Mouse (Mus musculus): Measurements from ENCODE around the gene Gpx3. TPM values are rescaled to one million over a fixed set of nuclear protein-coding genes. Genes with fewer than 3 reads are reported as not detected.
A peak's percentile ranks its signal among the peaks of the same experiment; 100 is the strongest.
"Not testable (repeated sequence)": the region's sequence is repeated elsewhere in the genome, so short reads cannot be mapped to it uniquely, and the experiment has no call there.

Gpx3 gene
- 263 and 321 TPM in 2 replicates for polyA plus RNA-seq (2014; fragmentation: Nextera tagmentation; extraction: Ambion mirVana)

DNA sequence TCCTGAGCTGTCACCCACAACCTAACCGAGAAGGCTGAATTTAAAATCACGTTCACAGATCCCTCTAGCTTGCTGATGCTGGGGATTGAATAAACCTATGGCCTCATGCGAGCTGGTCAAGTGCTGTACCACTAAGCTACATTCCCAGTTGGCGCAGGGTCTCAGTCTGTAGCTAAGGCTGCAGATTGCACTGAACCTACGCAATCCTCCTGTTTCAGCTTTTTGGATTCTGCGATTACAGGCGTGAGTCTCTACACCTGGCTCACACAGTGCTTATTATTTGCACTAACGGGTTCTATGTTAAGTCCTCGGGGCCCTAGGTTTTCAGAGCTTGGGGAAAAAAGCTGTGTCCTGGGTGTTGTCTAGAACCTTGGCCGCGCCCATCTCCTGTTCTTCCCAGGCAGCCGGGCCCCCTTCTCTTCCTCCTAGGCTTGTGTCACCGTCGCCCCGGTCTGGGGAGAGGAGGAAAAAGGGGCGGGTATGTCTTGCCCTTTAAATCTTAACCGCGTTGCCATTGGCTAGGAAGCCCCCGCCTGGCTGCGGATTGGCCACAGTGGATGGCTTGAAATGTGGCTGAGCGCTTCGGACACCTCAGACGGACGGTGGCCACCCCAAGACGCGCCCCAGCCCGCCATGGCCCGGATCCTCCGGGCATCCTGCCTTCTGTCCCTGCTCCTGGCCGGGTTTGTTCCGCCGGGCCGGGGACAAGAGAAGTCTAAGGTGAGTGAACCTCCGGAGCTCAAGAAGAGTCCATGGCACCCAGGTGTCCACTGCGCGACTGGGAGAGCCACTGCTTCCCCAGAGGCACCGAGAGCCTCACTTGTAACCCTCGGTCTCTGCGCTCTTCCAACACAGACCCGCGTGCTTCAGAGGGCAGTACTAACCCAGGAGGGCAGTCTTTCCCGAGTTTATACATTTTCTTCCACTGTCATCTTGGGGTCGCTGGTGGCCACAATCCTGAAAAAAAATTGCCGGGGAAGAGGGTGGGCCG, at the start of gene Gpx3:
TSS of gene Gpx3 (plus strand) at position 121 of the 991 bp plus-strand sequence.
- Histone ChIP-seq H3K27ac (ENCODE audit: low read depth) (0 out of 2 replicates have a peak within 1 kb of the TSS, but pooled peaks have one; percentile 63), H3K9ac (ENCODE audit: low read length) (peak within 1 kb of the TSS; percentile 55), H3K27me3 (replicated peaks; ENCODE audit: control insufficient read depth, insufficient read depth, low read length) (no peaks in the 10 kb centered on the region), H3K4me2 (ENCODE audit: low read length) (peak within 1 kb of the TSS; percentile 88), H3K36me3 (ENCODE audit: control insufficient read depth, insufficient read depth, low read length) (peaks cover 5% of the 10 kb centered on the region; the same call in 1 of the 2 replicates), H3K4me1 (replicated peaks; ENCODE audit: control insufficient read depth, insufficient read depth, low read length) (peaks cover 16% of the 10 kb centered on the region; the same call in 1 of the 2 replicates), H3K4me3 (ENCODE audit: low read depth, low read length) (peak within 1 kb of the TSS; percentile 53), H3K9me3 (ENCODE audit: control insufficient read depth, low read length) (no peaks in the 10 kb centered on the region)
- DNase-seq (ENCODE audit: low spot score) (peak; percentile 81), ATAC-seq (replicated peaks; ENCODE audit: low FRiP score, low TSS enrichment, low read depth) (peak; percentile 86)
- WGBS: 13% methylated on average over 45 of the region's 45 CpGs

DNA sequence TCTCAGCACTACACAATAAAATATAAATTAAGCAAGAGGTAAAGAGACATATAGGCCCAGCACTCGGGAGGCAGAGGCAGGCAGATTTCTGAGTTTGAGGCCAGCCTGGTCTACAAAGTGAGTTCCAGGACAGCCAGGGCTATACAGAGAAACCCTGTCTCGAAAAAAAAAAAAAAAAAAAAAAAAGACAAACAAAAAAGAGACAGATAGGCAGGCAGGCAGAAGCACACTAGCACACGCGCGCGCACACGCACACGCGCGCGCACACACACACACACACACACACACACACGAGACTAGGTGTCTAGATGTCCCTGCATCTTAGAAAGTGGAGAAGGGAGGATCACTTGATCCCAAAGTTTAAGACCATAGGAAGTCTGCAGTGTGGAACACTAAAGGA, 43.4 kb upstream of the Gpx3 start:
- not testable (repeated sequence) for H3K36me3 ChIP-seq (ENCODE audit: control insufficient read depth, insufficient read depth, low read length); H3K9me3 ChIP-seq (ENCODE audit: control insufficient read depth, low read length); DNase-seq (ENCODE audit: low spot score); H3K27ac ChIP-seq (ENCODE audit: low read depth); ATAC-seq (replicated peaks; ENCODE audit: low FRiP score, low TSS enrichment, low read depth); H3K4me2 ChIP-seq (ENCODE audit: low read length); H3K4me1 ChIP-seq (replicated peaks; ENCODE audit: control insufficient read depth, insufficient read depth, low read length); H3K27me3 ChIP-seq (replicated peaks; ENCODE audit: control insufficient read depth, insufficient read depth, low read length); H3K9ac ChIP-seq (ENCODE audit: low read length); H3K4me3 ChIP-seq (ENCODE audit: low read depth, low read length)
- 95% methylated on average over 11 of the region's 12 CpGs for WGBS

DNA sequence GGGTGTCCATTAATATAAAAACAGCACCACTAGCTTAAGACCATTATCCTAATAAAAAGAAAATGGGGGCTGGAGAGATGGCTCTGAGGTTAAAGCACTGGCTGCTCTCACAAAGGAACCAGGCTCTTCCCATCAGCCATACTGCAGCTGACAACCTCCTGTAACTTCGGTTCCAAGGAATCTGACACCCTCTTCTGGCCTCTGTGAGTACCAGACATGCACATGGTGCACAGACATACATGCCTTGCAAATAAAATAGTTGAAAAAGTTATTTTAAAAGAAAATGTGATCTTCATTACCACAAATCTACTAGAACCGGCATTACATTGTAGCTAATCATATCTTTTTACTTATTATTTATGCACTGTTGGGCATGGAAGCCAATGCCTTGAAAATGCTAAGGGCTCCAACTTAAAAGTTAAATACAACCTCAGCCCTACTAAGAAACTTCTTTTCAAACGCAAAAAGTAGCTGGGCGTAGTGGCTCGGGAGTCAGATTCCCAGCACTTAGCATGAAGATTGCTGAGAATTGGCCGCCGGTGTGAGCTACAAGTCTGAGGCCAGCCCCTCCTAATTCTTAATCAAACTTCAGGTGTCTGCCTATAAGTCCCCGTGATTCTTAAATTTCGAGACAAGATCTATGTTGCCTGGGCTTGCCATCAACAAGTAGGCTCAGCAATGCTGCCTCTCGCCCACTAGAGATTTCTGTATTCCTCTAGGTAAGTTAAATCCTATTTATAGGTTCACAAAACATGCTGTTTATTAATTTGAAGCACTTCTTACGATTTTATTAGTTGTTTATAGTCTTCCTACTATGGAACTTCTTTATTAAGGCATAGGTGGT, 42.7 kb upstream of the Gpx3 start:
- 29% methylated on average over 11 of the region's 11 CpGs for WGBS
- Histone ChIP-seq H3K4me2 (ENCODE audit: low read length) (peak overlapping the region; percentile 77), H3K36me3 (ENCODE audit: control insufficient read depth, insufficient read depth, low read length) (no peaks in the 10 kb centered on the region), H3K9me3 (ENCODE audit: control insufficient read depth, low read length) (no peaks in the 10 kb centered on the region), H3K27me3 (replicated peaks; ENCODE audit: control insufficient read depth, insufficient read depth, low read length) (no peaks in the 10 kb centered on the region), H3K4me1 (replicated peaks; ENCODE audit: control insufficient read depth, insufficient read depth, low read length) (peaks cover 5% of the 10 kb centered on the region), H3K4me3 (ENCODE audit: low read depth, low read length) (peak overlapping the region; percentile 62), H3K9ac (ENCODE audit: low read length) (peak overlapping the region; percentile 65), H3K27ac (ENCODE audit: low read depth) (0 out of 2 replicates have a peak overlapping the region, but pooled peaks have one; percentile 41)
- ATAC-seq (replicated peaks; ENCODE audit: low FRiP score, low TSS enrichment, low read depth) (no peak), DNase-seq (ENCODE audit: low spot score) (no peak)

DNA sequence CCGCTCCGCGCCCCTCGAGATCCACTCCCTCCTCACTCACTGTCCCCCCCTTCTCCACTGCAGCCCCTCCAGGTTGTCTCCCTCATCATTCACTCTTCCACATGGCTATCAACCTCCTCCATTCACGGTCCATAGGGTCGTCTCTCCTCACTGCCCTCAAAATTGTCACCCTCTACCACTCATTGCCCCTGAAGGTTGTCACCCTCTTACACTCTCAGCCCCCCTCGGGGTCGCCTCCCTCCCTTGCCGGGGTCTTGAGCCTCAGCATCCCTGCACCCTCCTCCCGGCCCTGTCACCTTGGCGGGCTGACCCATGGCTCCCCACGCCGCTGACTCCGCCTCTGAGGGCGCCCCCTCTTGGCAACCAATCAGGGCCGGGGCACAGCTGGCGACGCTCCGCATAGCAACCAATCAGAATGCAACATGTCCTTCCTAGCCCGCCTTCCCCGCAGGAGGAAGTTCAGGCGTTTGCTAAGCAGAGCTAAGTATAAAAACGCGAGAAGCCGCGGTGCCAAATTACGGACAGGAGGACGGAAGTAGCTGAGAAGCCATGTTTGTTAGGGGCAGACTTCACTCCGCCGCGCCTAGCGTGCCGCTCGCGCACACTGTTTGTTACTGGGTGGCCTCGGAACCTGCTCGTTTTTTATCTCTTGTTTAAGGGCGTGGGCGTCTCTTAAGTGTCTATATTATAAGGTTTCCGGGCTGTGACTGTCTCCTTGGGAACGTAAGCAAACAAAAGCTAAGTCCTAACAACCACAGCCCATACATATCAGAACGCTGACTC, 41.8 kb upstream of the Gpx3 start, which contains the start of gene Lyrm7:
TSS of gene Lyrm7 (minus strand) at position 661 of the 783 bp plus-strand sequence.
- H3K4me2 ChIP-seq (ENCODE audit: low read length): peak within 1 kb of the TSS; percentile 77
- H3K4me1 ChIP-seq (replicated peaks; ENCODE audit: control insufficient read depth, insufficient read depth, low read length): peaks cover 5% of the 10 kb centered on the region
- WGBS: under 1% methylated on average over 42 of the region's 42 CpGs
- peak within 1 kb of the TSS; percentile 65 for H3K9ac ChIP-seq (ENCODE audit: low read length)
- H3K27me3 ChIP-seq (replicated peaks; ENCODE audit: control insufficient read depth, insufficient read depth, low read length): no peaks in the 10 kb centered on the region
- no peaks in the 10 kb centered on the region for H3K9me3 ChIP-seq (ENCODE audit: control insufficient read depth, low read length)
- H3K27ac ChIP-seq (ENCODE audit: low read depth): peak within 1 kb of the TSS; percentile 75
- peak; percentile 92 for DNase-seq (ENCODE audit: low spot score)
- H3K4me3 ChIP-seq (ENCODE audit: low read depth, low read length): peak within 1 kb of the TSS; percentile 62
- peak; percentile 97 for ATAC-seq (replicated peaks; ENCODE audit: low FRiP score, low TSS enrichment, low read depth)
- no peaks in the 10 kb centered on the region for H3K36me3 ChIP-seq (ENCODE audit: control insufficient read depth, insufficient read depth, low read length)

DNA sequence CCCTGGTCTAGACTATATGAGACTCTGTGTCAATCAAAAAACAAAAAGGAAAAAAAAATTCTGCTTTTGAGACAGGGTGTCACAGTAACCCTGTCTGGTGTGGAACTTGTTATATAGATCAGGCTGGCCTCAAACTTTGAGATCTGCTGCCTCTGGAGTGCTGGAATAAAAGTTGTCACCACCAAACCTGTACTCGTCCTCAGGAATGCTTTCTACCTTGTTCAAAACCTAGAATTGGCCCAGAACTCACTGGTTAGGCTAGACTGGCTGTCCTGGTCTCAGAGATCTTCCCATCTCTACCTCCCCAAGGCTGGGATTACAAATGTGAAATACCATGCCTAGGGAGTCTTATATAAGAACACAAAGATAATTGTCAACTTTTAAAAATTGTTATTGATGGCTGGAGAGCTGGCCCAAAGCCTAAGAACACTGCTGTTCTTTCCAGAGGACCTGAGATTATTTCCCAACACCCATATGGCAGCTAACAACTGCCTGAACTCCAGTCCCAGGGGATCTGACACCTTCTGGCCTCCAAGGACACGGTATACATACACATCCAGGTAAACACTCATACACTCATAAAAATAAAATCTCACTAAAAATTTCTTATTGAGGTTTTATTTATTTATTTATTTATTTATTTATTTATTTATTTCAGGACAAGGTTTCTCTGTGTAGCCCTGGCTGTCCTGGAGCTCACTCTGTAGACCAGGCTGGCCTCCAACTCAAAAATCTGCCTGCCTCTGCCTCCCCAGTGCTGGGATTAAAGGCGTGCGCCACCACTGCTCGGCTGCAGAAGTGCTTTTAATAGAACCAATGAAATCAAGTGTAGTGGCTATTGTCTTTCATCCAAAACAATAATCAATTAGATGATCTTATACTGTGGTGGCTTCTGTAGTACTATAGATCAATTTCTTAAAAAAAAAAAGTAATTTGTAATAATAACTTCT, 40.5 kb upstream of the Gpx3 start:
- Histone ChIP-seq H3K4me3 (ENCODE audit: low read depth, low read length) (peak overlapping the region; percentile 62; the same call in 1 of the 2 replicates), H3K27ac (ENCODE audit: low read depth) (no peak overlapping the region), H3K27me3 (replicated peaks; ENCODE audit: control insufficient read depth, insufficient read depth, low read length) (no peaks in the 10 kb centered on the region)

DNA sequence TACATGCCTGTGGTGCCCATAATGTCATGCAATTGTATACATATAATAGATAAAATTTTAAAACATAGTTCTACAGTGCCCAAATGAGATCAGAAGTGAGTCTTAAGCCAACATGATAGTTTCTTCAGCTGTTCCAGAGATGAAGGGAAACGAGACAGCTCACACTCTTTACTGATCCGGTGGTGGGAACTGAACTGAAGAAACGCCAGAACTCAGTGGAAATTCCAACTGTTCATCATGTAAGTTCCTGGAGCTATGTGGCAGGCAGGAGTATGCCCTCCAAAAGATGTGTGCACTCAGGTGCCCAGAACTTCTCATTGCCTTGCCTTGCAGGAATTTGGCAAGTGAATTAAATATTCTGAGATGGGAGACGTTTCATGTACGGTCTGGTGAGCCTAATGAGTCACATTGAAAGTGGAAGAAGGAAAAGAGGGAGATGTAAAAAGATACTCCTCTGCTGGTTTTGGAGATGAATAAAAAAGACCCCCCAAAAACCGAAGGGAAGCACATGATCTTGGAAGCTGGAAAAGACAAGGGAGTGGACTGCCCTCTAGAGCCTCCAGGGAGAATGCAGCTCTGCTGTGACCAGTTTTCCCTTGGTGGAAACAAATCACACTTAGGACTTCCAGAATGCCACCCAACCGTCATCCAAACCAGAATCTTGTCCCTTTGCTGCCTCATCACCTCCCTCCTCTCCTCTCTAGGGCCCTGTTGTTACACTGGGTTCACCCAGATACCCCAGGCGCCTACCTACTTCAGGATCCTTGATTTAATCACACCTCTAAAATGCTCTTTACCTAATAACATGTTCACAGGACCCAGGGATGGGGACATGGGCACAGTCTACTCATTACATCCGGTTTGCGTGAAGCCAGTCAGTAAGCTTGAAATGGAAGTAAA, 39.4 kb upstream of the Gpx3 start:
- WGBS: 50% methylated on average over 10 of the region's 10 CpGs
- no peak overlapping the region for H3K4me3 ChIP-seq (ENCODE audit: low read depth, low read length)
- no peak overlapping the region for H3K9ac ChIP-seq (ENCODE audit: low read length)
- ATAC-seq (replicated peaks; ENCODE audit: low FRiP score, low TSS enrichment, low read depth): no peak
- H3K27ac ChIP-seq (ENCODE audit: low read depth): no peak overlapping the region
- no peaks in the 10 kb centered on the region for H3K36me3 ChIP-seq (ENCODE audit: control insufficient read depth, insufficient read depth, low read length)
- no peak overlapping the region for H3K4me2 ChIP-seq (ENCODE audit: low read length)
- no peaks in the 10 kb centered on the region for H3K9me3 ChIP-seq (ENCODE audit: control insufficient read depth, low read length)
- peak; percentile 72 for DNase-seq (ENCODE audit: low spot score)
- H3K4me1 ChIP-seq (replicated peaks; ENCODE audit: control insufficient read depth, insufficient read depth, low read length): peaks cover 13% of the 10 kb centered on the region
- no peaks in the 10 kb centered on the region for H3K27me3 ChIP-seq (replicated peaks; ENCODE audit: control insufficient read depth, insufficient read depth, low read length)

More for the DNA sequence above, 40.5 kb upstream of the Gpx3 start:
- Histone ChIP-seq H3K4me2 (ENCODE audit: low read length) (peak overlapping the region; percentile 73), H3K36me3 (ENCODE audit: control insufficient read depth, insufficient read depth, low read length) (no peaks in the 10 kb centered on the region), H3K9me3 (ENCODE audit: control insufficient read depth, low read length) (no peaks in the 10 kb centered on the region), H3K9ac (ENCODE audit: low read length) (peak overlapping the region; percentile 54; the same call in 1 of the 2 replicates), H3K4me1 (replicated peaks; ENCODE audit: control insufficient read depth, insufficient read depth, low read length) (peaks cover 8% of the 10 kb centered on the region)
- ATAC-seq (replicated peaks; ENCODE audit: low FRiP score, low TSS enrichment, low read depth) (no peak), DNase-seq (ENCODE audit: low spot score) (no peak)
- 88% methylated on average over 5 of the region's 5 CpGs for WGBS
